In the genomic region with DNA sequence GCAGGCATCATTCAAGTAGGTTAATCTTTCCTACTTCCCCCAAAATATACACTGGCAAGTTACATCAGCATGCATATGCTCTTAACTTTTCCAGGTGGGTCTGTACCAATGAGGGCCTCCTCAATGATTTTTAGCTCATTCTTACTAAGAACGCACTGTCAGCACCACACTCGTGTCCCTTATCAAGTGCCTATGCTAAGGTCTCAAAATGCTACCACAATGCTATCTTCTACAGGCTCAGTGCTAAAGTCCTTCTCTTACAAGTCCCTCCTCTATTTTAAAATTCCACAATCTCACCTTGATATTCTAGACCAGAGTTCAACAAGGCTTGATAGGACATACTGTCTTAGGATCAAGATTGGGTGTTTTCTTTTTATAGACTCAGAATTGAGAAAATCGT, we compare ENCODE assay signal across 26 mouse cellular contexts.
"Had no signal": no experiment of that assay in that cellular context is flagged by ENCODE, and none has a peak within 500 bp of the region (broad histone marks: within the 10 kb centered on the region; RNA-seq: fewer than 3 reads in every experiment).

No protein-coding gene starts in this region.

- H3K27me3 ChIP-seq: heart, embryonic 12.5 days; hindbrain, embryonic 12.5 days; kidney, embryonic 15.5 days; limb, embryonic 12.5 days; liver, embryonic 13.5 days had no signal

- H3K4me2 ChIP-seq: heart, embryonic 12.5 days; hindbrain, embryonic 12.5 days; hindbrain, embryonic 14.5 days; kidney, embryonic 15.5 days; limb, embryonic 12.5 days; liver, embryonic 11.5 days; liver, embryonic 13.5 days had no signal

- H3K27ac ChIP-seq: gastrocnemius, adult 2 months; heart, embryonic 10.5 days; hindbrain, embryonic 10.5 days; hindbrain, embryonic 12.5 days; hindbrain, embryonic 14.5 days; kidney, embryonic 15.5 days; kidney, postnatal 0 days; limb, embryonic 10.5 days; limb, embryonic 12.5 days; liver, embryonic 13.5 days had no signal

- H3K9ac ChIP-seq: heart, embryonic 12.5 days; hindbrain, embryonic 12.5 days; hindbrain, embryonic 14.5 days; kidney, embryonic 15.5 days; limb, embryonic 12.5 days; liver, embryonic 13.5 days had no signal

- DNase-seq: gastrocnemius, adult 2 months; gastrocnemius, postnatal 10 days; gastrocnemius, postnatal 25 days; heart, postnatal 10 days; heart, postnatal 4 days; kidney, adult 11 months; kidney, adult 2 months; kidney, adult 9 months; kidney, postnatal 14 days; kidney, postnatal 36 days; layer of hippocampus, adult 9-11 months; layer of hippocampus, postnatal 36 days; liver; liver, embryonic 13.5 days had no signal

- H3K9me3 ChIP-seq: heart, embryonic 10.5 days; heart, embryonic 12.5 days; hindbrain, embryonic 10.5 days; hindbrain, embryonic 12.5 days; kidney, embryonic 15.5 days; limb, embryonic 10.5 days; limb, embryonic 12.5 days; liver, embryonic 13.5 days had no signal

- H3K4me3 ChIP-seq: gastrocnemius, adult 2 months; heart, embryonic 10.5 days; heart, embryonic 12.5 days; hindbrain, embryonic 10.5 days; hindbrain, embryonic 12.5 days; kidney, embryonic 15.5 days; limb, embryonic 10.5 days; limb, embryonic 12.5 days; liver, embryonic 13.5 days had no signal

- H3K4me1 ChIP-seq: heart, embryonic 10.5 days; heart, embryonic 12.5 days; hindbrain, embryonic 10.5 days; hindbrain, embryonic 12.5 days; kidney, embryonic 15.5 days; limb, embryonic 10.5 days; limb, embryonic 12.5 days had no signal

- ATAC-seq: hindbrain, embryonic 16.5 days; inflammation-experienced regulatory T-cells, adult 6 months had no signal
